Mouse (Mus musculus): Measurements from ENCODE around the gene Nek5. TPM values are rescaled to one million over a fixed set of nuclear protein-coding genes. Genes with fewer than 3 reads are reported as not detected.

Nek5 gene
- polyA plus RNA-seq (2015; fragmentation: Nextera tagmentation; extraction: Ambion mirVana) = 0.36 and 0.43 TPM in 2 replicates

DNA sequence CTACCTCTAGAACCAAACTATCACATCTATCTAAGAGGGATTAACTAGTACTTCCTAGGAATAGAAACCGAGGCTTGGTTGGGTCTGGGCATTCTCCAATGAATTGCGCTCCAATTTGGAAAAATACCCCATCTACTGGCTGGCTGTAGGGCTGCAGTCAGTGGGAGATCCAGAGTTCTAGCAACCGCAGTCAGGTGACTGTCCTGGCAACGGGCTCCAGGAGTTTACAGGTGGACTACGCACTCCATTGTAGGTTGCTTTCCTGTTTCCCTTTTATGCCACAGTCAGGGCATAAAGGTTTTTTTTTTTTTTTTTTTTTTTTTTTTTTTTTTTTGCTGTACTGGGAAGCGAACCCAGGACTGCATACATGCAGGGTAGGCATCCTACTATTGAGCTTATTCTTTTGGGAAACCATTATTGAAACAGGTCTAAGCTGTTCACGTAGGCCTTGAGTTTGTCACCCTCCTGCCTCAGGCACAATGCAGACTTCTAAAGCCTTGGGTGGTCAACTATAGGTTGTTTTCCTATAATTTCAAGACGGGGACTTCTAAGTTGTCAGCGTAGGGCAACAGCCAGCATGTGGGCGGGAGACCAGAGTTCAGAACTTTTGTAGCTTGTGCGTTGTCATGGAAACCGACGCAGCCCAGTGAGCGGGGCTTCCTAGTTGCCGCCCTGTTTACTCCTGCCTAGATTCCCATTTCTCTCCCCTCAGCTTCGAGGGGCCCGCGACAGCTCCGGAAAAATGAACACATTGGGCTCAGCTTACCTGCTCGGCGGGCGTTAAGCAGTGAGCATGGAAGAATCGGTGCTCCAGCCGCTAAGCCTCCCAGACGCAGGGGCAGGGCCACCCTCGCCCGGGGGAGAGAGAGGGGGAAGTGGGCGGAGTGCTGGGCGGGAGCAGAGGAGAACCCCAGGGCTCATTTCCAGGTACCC is at the start of gene Nek5:
Nek5 (minus strand) TSS at position 834 of the 933 bp plus-strand sequence.
- Histone ChIP-seq H3K9me3 (no peaks in the 10 kb centered on the region), H3K9ac (replicated peaks) (peak within 1 kb of the TSS; percentile 52; the same call in 1 of the 2 replicates), H3K27ac (no peak within 1 kb of the TSS), H3K4me1 (replicated peaks) (peaks cover 12% of the 10 kb centered on the region), H3K36me3 (peaks cover 28% of the 10 kb centered on the region), H3K4me2 (replicated peaks) (peak within 1 kb of the TSS; percentile 63), H3K4me3 (replicated peaks) (peak within 1 kb of the TSS; percentile 40), H3K27me3 (no peaks in the 10 kb centered on the region; the same call in 1 of the 2 replicates)
- WGBS = 2% methylated on average over 29 of the region's 29 CpGs
- peak; percentile 82 for ATAC-seq

- Histone ChIP-seq H3K4me1 (replicated peaks) (peaks cover 8% of the 10 kb centered on the region; the same call in 1 of the 2 replicates), H3K9me3 (no peaks in the 10 kb centered on the region)
- WGBS = 91% methylated on average over 5 of the region's 5 CpGs
These were observed 44.3 kb upstream of the Nek5 start for GRCm38 (mm10) chr8:22169167-22169566.

GRCm38 (mm10) chr8:22166080-22166603 is 41.3 kb upstream of the Nek5 start, which contains the start of gene Nek3:
Nek3 (minus strand) TSS chr8:22166435.
- WGBS = under 1% methylated on average over 33 of the region's 43 CpGs
- Histone ChIP-seq H3K4me1 (replicated peaks) (peaks cover 8% of the 10 kb centered on the region; the same call in 1 of the 2 replicates), H3K4me3 (replicated peaks) (peak within 1 kb of the TSS; percentile 58), H3K9me3 (no peaks in the 10 kb centered on the region), H3K36me3 (peaks cover 11% of the 10 kb centered on the region), H3K4me2 (replicated peaks) (peak within 1 kb of the TSS; percentile 57), H3K27me3 (no peaks in the 10 kb centered on the region), H3K9ac (replicated peaks) (peak within 1 kb of the TSS; percentile 61), H3K27ac (peak within 1 kb of the TSS; percentile 85)
- ATAC-seq = peak; percentile 99

More at GRCm38 (mm10) chr8:22169167-22169566, 44.3 kb upstream of the Nek5 start:
- H3K36me3 ChIP-seq = peaks cover 19% of the 10 kb centered on the region
- no peak overlapping the region for H3K9ac ChIP-seq (replicated peaks)
- no peak overlapping the region for H3K4me3 ChIP-seq (replicated peaks)
- no peak overlapping the region for H3K27ac ChIP-seq
- no peak overlapping the region for H3K4me2 ChIP-seq (replicated peaks)
- no peak for ATAC-seq
- no peaks in the 10 kb centered on the region for H3K27me3 ChIP-seq

DNA sequence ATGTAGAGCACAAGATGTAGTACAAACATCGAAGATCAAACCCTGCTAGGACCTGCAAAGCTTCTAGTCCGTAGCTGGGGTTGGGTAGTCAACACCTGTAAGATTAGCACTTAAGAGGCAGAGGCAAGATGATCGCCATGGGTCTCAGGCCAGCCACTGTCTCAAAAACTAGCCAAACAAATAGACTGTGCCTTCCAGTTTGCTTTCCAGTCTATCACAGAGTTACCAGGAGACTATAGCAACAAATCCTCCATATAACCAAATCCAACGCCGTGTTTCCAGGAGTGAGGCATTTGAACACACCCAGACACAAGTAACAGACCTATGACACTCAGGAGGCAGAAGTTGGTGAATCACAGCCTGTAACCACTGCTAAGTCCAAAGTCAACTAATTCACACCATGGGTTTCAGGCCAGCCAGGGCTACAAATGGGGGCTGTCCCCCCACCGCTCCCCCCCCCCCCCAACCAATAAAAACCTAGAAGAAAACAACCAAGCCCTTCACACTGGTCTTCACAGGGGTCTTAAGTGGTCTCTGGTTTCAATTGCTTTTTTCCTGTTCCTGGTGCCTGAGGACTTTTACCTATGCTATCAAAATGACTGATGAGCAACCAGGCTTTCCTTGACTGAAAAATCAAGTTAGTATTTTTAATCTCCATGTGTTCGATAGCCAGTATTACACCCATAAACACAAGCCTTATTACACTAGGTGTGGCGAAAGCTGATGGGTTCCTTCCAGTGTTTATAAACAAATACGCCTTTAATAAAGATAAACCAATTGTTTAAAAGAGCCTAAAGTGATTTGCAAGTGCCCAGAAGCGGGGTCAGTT is 40.6 kb upstream of the Nek5 start:
- H3K9ac ChIP-seq (replicated peaks) = peak overlapping the region; percentile 61
- no peaks in the 10 kb centered on the region for H3K27me3 ChIP-seq
- peaks cover 11% of the 10 kb centered on the region for H3K36me3 ChIP-seq
- H3K27ac ChIP-seq = peak overlapping the region; percentile 85; the same call in 1 of the 2 replicates
- peaks cover 8% of the 10 kb centered on the region; the same call in 1 of the 2 replicates for H3K4me1 ChIP-seq (replicated peaks)
- H3K9me3 ChIP-seq = no peaks in the 10 kb centered on the region
- H3K4me3 ChIP-seq (replicated peaks) = peak overlapping the region; percentile 58
- 59% methylated on average over 10 of the region's 10 CpGs for WGBS
- ATAC-seq = peak; percentile 51; the same call in 1 of the 2 replicates
- peak overlapping the region; percentile 57 for H3K4me2 ChIP-seq (replicated peaks)

GRCm38 (mm10) chr8:22164431-22164830 is 39.6 kb upstream of the Nek5 start:
- no peak overlapping the region for H3K9ac ChIP-seq (replicated peaks)
- no peaks in the 10 kb centered on the region for H3K27me3 ChIP-seq
- H3K4me2 ChIP-seq (replicated peaks) = no peak overlapping the region
- H3K36me3 ChIP-seq = peaks cover 15% of the 10 kb centered on the region
- ATAC-seq = no peak
- no peak overlapping the region for H3K4me3 ChIP-seq (replicated peaks)
- peaks cover 8% of the 10 kb centered on the region; the same call in 1 of the 2 replicates for H3K4me1 ChIP-seq (replicated peaks)
- no peaks in the 10 kb centered on the region for H3K9me3 ChIP-seq
- 91% methylated on average over 10 of the region's 10 CpGs for WGBS
- H3K27ac ChIP-seq = no peak overlapping the region

DNA sequence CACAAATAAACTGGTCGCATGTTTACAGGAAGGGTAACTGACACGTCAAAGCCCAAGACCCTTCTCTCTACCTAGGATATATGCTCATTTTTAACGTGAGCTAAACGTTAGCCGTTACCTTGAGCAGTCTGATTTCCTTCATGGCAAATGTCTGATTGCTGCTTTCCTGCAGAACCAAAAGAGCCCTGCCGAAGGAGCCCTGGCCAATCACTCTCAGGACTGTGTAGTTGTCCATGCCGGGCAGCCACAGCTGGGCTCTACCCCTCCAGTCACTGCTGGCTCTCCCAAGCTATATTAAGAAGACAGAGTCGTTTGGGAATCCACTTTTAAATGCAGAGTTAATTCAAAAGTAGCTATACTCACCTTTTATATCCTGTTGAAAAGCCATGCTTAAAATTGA is 37.4 kb upstream of the Nek5 start:
- no peak overlapping the region for H3K4me2 ChIP-seq (replicated peaks)
- no peaks in the 10 kb centered on the region for H3K27me3 ChIP-seq
- ATAC-seq = no peak
- H3K36me3 ChIP-seq = peaks cover 10% of the 10 kb centered on the region
- H3K9ac ChIP-seq (replicated peaks) = no peak overlapping the region
- 93% methylated on average over 8 of the region's 8 CpGs for WGBS
- no peak overlapping the region for H3K27ac ChIP-seq
- H3K4me1 ChIP-seq (replicated peaks) = peaks cover 8% of the 10 kb centered on the region; the same call in 1 of the 2 replicates
- H3K4me3 ChIP-seq (replicated peaks) = no peak overlapping the region
- H3K9me3 ChIP-seq = no peaks in the 10 kb centered on the region

- no peaks in the 10 kb centered on the region for H3K9me3 ChIP-seq
- no peaks in the 10 kb centered on the region for H3K27me3 ChIP-seq
- H3K27ac ChIP-seq = no peak overlapping the region
- H3K4me1 ChIP-seq (replicated peaks) = no peaks in the 10 kb centered on the region
- ATAC-seq = no peak
- no peak overlapping the region for H3K4me3 ChIP-seq (replicated peaks)
- no peak overlapping the region for H3K9ac ChIP-seq (replicated peaks)
- 93% methylated on average over 3 of the region's 3 CpGs for WGBS
- peaks cover 23% of the 10 kb centered on the region for H3K36me3 ChIP-seq
- H3K4me2 ChIP-seq (replicated peaks) = no peak overlapping the region
These were observed 25.5 kb upstream of the Nek5 start for GRCm38 (mm10) chr8:22150345-22150663.

DNA sequence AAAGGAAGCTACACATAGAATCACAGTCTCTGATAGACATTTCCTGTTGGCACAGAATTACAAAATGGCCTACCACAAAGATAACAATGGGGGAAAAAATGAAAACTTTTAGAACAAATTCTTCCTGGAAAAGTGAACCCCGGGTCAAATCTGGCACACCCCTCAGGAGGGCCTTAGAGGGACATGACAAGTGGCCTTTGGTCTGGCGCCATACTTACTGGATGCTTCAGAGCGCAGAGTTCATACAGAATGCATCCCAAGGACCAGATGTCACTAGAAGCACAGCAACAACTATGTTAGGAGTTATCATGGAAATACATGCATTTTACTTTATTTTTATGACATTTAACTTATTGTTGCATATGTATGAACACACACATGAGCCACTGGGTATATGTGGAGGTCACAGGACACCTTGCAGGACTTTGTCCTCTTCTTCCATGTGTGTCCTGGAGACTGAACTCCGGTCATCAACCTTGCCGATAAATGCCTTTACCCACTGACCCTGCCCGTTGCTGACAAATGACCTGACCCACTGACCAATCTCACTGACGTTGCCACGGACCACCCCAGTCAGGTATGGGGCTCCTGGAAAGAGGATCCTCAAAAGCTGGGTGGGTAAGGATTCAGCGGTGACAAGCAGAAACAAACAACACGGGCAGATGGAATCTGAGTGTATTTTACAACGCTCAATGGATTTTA is 24.9 kb upstream of the Nek5 start:
- no peak for ATAC-seq
- H3K4me1 ChIP-seq (replicated peaks) = no peaks in the 10 kb centered on the region
- H3K4me2 ChIP-seq (replicated peaks) = no peak overlapping the region
- H3K9ac ChIP-seq (replicated peaks) = no peak overlapping the region
- 89% methylated on average over 11 of the region's 11 CpGs for WGBS
- H3K27me3 ChIP-seq = no peaks in the 10 kb centered on the region
- no peaks in the 10 kb centered on the region for H3K9me3 ChIP-seq
- peaks cover 19% of the 10 kb centered on the region for H3K36me3 ChIP-seq
- no peak overlapping the region for H3K27ac ChIP-seq
- H3K4me3 ChIP-seq (replicated peaks) = no peak overlapping the region

DNA sequence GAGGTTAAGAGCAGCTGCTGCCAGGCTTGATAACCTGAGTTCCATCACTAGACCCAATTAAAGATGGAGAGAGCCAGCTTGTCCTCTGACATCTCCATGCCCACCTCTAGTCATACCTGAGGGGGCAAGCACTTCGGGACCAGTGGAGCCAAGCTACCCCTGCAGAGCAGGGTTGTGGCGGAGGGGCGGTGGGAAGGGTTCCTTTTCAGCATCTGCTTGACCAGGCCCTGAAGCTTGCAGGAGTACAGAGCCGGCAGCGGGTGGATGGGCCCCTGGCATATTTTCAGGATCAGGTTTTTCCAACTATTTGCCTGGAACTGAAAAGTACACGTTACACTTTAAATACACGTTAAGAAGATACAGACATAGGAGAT is 23.5 kb upstream of the Nek5 start:
- 90% methylated on average over 7 of the region's 7 CpGs for WGBS
- no peak overlapping the region for H3K27ac ChIP-seq
- H3K9me3 ChIP-seq = no peaks in the 10 kb centered on the region
- no peaks in the 10 kb centered on the region for H3K4me1 ChIP-seq (replicated peaks)
- ATAC-seq = no peak
- no peak overlapping the region for H3K4me2 ChIP-seq (replicated peaks)
- no peaks in the 10 kb centered on the region for H3K27me3 ChIP-seq
- no peak overlapping the region for H3K4me3 ChIP-seq (replicated peaks)
- H3K36me3 ChIP-seq = peaks cover 24% of the 10 kb centered on the region
- no peak overlapping the region for H3K9ac ChIP-seq (replicated peaks)

- Histone ChIP-seq H3K27me3 (no peaks in the 10 kb centered on the region), H3K27ac (no peak overlapping the region), H3K4me3 (replicated peaks) (no peak overlapping the region), H3K9me3 (no peaks in the 10 kb centered on the region), H3K4me2 (replicated peaks) (no peak overlapping the region), H3K4me1 (replicated peaks) (no peaks in the 10 kb centered on the region), H3K36me3 (peaks cover 24% of the 10 kb centered on the region), H3K9ac (replicated peaks) (no peak overlapping the region)
- ATAC-seq = no peak
- 81% methylated on average over 9 of the region's 9 CpGs for WGBS
These were observed 23.0 kb upstream of the Nek5 start for GRCm38 (mm10) chr8:22147706-22148366.

DNA sequence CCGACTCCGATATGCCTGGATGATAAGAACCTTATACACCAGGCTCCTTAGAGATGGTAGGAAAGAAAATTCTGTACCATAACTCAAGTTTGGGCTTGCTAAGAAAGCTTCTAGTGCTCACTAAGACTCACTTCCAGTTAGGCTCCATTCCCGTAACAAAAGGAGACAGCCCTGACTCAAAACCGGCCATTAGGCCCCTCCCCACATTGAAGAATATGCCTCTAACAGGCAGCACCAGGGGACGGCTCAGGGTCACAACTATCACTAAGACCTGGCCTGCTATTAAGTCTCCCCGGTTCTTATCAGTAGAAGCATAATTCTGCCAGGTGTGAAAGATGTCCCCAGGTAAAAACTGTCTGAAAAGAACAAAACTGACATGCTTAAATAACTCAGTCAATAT is 21.0 kb upstream of the Nek5 start:
- Histone ChIP-seq H3K27ac (no peak overlapping the region), H3K9me3 (no peaks in the 10 kb centered on the region), H3K4me2 (replicated peaks) (no peak overlapping the region), H3K36me3 (peaks cover 27% of the 10 kb centered on the region), H3K4me3 (replicated peaks) (no peak overlapping the region), H3K4me1 (replicated peaks) (no peaks in the 10 kb centered on the region), H3K27me3 (no peaks in the 10 kb centered on the region), H3K9ac (replicated peaks) (no peak overlapping the region)
- ATAC-seq = no peak
- 82% methylated on average over 6 of the region's 6 CpGs for WGBS

Data from midbrain, embryonic 13.5 days (tissue).